Mouse (Mus musculus) heart, postnatal 0 days (tissue): Measurements from ENCODE around the gene Ifna13.

ENCODE experiments used
- CTCF ChIP-seq: IDR thresholded peaks from 2 replicates; pipeline ENCODE4 v1.5.1; 2016; ENCODE audit warnings: antibody characterized with exemption, control low read depth, low read depth
- EP300 ChIP-seq: IDR thresholded peaks from 2 replicates; pipeline ENCODE4 v1.6.1; 2016; ENCODE audit warnings: antibody characterized with exemption, low read depth

- TF ChIP-seq EP300 (no peak), CTCF (no peak)
These were observed 49.1 kb upstream of the Ifna13 start for GRCm38 (mm10) chr4:88693392-88693791.
